Mouse (Mus musculus) mesoderm, embryonic 11.5 days (tissue): ENCODE data around the gene Ccnd3.

Experiments used
- DNase-seq: peaks from one replicate; pipeline ENCODE4 v3.0.0-alpha.2; 2012; ENCODE audit warnings: low read depth, low spot score

Gene Ccnd3

DNA sequence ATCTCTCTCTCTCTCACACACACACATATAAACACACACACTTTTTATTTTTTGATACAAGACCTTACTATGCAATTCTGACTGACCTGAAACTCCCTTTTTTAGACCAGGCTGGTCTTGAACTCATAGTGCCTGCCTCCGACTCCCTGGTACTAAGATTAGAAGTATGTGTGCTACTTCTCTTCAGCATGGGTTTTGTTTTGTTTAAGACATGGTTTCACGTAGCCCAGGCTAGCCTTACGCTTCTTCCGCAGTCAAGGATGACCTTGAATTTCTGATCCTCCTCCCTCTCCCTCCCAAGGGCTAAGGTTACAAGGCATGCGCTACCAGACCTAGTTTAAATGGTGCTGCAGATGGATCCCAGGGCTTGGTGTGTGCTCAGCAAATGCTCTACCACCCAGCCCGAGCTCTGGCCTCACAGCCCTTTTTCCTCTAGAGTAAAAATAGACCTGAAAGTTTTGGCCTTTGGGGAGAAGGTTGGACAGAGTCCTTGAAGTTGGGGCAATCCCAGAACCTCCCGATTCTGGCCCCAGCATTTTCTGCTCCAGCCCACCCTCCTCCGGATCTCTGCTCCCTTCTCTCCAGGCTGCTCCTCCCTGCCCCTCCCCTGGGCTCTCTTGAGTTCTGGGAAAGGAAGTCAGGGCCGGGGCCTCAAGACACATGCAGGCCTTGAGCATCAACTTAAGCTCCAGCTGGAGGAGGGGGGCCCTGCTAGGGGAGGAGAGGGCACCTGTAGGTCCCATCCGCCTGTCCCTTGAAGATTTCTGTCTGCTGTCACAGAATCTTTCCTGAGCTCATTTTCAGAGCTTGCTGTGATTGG lies 8.3 kb downstream of the Ccnd3 start:
- no peak for DNase-seq

DNA sequence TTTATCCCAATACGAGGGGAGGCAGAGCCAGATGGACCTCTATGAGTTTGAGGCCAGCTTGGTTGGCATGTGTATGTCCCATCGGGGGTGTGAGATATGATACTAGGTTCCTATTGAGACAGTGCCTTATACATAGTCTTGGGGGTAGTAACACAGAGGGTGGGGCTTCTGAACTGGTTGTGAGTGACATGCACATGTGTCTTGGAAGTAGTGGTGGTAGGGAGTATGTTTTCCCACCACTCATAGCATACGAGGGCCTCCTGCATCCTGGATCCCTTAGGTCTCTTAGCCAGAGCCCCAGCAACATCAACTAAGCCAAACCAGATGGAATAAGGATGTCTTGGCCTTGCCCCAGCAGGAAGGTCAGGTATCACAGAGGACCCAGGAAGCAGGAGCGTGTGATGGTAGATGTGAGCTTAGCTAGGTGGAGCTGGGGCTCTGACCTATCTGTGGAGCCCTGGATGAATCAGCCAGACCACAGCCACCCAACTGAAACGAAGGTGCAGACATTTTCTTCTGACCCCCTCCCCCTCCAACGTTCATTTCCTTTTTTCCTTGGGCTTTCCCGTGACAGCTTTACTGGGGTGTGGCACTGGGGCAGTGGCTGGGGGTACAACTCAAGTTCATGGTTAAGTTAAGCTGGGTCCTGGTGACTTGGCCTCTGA lies 10.5 kb downstream of the Ccnd3 start:
- no peak for DNase-seq

DNA sequence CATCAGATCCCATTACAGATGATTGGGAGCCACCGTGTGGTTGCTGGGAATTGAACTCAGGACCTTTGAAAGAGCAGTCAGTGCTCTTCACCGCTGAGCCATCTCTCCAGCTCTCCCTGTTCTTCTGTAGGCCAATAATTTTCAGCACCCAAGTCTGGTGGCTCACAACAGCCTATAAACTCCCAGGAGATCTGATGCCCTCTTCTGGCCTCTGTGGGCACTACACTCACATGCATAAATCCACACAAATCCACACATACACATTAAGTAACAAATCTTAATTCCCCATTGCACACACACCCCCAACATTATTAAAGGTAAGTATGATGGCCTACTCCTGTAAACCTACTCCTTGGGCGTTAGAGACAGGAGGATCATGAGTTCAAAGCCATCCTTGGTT lies 11.4 kb downstream of the Ccnd3 start:
- DNase-seq = no peak

DNA sequence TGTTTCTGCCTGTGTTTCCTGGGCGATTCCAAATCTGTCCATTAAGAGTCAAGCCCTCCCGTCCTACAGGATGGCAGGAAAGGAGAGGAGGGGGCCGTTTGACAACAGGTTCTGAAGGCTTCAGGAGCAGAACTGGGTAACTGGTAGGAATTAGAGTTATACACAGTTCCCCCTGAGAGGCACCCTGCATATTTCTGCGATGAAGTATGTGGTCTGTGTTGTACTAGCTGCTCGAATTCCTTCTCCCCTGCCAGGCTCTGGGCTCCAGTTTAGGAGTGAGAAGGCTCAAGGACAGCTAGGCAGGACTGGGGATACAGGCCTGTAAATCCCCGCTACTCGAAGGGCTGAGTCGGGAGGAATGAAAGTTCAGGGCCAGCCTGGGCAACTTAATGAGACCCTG lies 13.4 kb downstream of the Ccnd3 start:
- DNase-seq = peak; percentile 65

DNA sequence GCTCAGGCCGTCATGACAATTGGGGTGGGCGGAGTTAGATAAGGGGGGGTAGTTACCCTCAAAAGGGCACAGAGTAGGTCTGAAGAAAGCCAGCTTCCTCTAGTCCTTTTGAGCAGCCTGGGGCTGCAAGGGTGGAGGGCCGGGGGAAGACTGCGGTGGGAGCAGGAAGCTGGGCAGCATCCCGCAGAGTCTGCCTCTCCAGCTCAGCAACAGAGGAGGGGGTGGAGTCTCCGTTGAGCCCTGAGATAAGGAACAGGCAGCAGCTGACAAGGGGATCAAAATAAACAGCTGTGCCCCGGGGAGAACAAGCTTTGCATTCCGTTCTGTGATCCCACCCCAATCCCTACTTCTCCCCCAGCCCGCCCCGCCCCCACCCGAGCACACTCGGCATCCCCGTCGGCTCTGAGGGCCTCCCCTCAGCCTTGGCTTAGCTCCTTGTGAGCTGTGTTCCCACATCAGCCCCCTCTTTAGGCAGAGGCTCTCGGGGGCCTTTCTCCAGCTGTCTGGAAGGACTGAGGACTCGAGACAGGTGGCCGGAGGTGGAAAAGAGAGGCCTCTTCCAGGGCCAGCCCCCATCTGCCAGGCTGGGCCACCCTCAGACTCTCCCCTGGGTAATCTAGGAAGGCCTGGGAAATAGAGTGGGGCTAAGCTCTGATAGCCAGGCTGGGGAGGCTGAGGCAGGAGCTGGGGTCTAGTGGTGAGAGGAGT lies 16.9 kb downstream of the Ccnd3 start:
- peak; percentile 83 for DNase-seq

DNA sequence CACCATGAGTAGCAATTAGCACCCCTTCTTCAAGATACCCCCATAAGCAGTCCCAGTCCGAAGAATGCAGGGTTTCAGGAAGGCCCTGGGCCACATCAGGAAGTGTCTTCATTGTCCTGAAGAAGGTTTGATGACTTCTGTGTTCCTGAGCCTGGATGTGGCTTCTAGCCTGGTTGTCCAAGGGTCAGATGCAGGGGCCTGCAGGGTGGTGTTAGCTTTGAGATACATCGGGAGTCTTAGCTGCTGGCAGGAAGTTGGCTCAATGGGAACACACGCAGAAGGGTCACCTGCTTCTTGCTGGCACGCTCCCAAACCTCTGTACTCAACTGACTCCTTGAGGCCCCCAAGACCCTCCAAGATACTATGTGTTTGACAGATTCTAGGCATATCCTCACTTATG lies 17.7 kb downstream of the Ccnd3 start:
- DNase-seq = no peak

DNA sequence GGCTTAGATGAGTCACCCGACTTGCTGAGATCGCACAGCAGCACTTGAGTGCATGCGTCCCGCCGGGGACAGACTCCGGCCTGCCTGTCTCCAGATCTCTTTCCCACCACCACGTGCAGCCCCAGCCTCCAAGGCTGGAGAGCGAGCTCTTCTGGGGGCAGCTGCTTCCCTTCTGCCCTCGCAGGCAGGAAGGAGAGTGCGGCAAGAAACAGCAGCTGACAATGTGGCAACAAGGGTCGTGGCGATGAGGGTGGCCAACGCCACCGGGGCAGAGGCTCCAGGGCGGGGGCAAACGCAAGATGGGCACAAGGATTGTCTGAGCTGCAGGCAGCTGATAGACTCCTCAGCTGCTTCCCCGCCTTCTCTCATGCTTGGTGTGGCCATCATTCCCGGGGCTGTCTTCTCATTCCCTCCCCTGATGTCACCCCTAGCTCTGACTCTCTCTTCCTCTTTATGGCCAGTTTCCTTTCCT lies 18.4 kb downstream of the Ccnd3 start:
- DNase-seq = peak; percentile 39

DNA sequence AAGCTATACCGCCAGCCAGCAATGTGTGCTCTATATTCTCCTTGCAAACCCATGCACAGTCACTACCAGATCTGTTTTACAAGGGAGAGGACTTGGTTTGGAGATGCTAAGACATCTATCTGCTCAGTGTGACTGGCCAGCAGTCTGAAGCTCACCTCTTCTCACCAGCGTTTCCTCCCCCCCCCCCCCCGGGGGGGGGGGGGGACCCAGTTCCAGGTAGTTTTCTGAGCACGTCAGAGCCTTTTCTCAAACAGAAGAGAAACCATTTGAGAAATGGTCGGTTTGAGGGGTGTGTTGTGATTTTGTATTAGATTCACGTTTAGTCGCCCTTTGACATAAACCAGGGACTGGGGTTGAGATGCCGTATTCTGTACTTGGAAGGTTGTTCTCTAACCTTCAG lies 19.2 kb downstream of the Ccnd3 start:
- no peak for DNase-seq

DNA sequence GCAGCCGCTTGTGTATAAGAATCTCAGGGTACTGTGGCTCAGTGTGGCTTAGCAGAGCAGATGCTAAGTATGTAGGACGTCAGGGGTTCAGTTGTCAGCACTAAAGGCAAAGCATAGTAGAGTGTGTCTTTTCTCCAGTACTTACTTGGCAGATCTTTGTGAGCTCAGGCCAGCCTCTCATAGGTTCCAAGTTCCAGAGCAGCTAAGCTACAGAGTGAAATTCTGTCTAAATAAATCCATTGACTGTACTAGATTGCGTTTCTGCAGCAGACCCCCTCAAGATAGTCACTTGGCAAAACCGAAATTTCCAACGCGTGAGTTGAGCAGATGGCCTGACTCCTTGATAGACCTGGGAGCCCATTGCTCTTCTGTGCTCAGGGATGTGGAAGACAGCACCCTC lies 20.1 kb downstream of the Ccnd3 start:
- DNase-seq = no peak

DNA sequence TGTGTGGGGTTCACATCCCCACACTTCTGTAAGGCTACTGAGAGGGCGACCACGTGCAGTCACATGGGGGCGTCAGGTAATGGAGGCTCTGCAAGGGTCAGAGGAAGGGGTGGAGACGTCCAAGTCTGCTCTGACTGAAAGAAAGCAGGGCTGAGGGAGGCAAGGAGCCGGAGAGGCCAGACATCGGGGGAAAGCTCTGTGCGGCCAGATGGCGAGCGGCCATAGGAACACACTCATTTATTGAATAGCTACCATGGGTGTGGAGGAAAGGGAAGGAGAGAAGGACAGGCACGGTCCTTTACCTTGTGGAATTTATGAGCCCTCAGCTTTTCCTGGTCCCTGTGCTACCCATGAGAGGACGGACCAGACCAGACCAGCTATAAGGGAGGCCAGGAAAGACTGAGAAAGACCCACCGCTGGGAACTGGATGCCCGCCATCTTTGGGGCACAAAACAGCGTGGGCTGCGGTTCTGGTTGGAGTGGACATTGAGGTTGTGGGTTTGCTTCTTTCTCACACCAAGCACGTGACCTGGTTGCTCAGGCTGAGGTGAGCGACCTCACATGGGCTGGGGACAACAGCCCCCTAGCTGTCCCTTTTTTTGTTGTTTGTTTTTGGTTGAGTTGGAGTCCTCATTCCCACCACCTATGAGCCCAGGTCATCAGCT lies 22.1 kb downstream of the Ccnd3 start:
- no peak for DNase-seq

DNA sequence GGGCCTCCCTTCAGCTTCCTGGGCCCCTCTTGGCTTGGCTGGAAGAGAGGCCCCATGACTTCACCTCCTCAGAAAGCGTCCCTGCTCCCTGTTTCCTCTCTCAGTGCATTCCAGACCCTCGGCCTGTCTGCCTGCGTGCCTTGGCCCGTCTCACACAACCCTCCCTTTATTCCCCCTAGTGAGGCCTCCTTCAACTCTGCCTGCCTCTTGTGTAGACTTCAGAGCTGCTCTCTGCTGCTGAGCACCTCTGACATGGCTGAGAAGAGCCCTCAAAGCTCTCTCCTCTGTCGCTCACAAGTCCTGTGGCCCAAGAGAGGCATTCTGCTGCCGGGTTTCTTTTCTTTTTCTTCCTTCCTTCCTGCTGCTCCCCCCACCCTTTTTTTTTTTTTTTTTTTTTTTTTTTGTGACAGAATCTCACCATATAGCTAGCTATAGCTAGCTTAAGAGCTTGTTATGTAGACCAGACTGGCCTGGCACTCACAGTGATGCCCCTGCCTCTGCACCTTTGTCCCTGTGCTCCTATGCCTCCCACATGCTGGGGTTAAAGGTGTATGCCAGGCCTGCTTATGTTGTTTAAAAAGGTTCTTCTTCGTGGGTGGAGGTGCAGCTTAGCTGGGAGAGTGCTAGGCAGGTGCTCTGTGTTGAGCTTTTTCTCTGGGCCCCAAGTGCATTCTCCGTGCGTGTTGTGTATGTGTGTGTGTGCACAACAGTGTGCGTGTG lies 22.9 kb downstream of the Ccnd3 start:
- peak; percentile 39 for DNase-seq

DNA sequence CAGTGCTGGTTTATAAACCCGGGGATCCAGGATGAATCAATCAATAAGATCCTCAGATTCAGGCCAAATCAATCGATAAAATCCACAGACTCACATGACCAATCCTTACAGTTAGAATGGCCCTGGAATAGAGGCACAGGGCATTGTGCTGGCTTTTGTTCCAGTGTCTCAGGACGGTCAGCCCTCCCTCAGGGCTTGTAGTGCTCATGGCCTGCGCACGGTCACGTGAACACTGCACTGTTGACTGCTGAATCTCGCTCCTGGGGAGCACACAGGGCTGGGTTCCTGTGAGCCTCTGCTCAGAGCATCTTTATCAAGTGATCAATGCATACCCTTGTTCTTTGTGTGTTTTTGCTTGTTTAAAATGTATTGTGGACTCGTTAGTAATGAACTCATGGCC lies 24.1 kb downstream of the Ccnd3 start:
- no peak for DNase-seq

DNA sequence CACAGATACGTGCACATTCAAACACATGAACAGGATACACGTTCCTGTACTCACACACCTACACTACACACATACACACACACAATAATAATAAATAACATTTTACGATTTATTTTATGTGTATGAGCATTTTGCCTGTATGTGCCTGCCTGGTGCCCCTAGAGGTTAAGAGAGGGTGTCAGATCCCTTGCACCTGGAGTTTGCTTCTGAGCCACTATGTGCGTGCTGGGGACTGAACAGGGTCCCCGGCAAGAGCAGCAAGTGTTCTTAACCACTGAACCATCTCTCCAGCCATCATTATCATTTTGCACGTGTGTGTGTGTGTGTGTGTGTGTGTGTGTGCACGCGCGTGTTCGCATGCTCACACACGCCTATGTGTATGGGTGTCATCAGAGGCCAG lies 24.7 kb downstream of the Ccnd3 start:
- DNase-seq = no peak

DNA sequence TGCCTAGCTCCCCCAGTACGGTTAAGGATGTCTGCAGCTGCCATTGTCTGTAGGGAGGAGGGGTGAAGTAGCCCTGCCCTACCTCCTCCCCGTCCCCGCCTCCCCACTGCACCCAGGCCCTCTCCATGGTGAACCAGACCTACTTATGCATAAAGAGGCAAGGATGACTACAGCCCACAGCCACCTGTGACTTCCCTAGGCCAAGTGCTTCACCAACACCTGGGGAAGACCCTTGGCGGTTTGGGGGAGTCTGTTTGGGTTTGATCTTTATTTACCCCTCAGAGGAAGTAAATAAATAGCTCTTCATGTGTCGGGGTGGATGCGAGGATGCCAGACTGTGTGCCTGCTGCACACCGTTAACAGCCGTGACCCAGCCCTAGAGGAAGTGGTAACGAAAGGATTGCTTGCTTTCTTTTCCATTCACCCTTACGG lies 26.6 kb downstream of the Ccnd3 start:
- no peak for DNase-seq

DNA sequence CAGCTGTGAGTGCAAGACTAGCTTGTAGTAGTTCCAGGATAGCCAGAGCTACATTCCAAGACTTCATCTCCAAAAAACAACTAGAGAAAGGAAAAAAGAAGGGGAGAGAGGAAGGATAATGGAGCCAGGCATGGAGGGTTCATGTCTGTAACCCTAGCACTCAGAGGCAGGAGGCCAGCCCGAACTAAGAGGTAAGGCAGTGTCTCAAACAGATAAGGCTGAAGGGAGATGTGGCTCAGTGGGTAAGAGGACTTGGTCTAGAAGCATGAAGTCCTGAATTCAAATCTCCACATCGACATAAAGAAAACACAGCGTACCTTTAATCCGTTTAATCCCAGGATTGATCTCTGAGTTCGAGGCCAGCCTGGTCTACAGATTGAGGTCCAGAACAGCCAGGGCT lies 27.5 kb downstream of the Ccnd3 start:
- DNase-seq = no peak

DNA sequence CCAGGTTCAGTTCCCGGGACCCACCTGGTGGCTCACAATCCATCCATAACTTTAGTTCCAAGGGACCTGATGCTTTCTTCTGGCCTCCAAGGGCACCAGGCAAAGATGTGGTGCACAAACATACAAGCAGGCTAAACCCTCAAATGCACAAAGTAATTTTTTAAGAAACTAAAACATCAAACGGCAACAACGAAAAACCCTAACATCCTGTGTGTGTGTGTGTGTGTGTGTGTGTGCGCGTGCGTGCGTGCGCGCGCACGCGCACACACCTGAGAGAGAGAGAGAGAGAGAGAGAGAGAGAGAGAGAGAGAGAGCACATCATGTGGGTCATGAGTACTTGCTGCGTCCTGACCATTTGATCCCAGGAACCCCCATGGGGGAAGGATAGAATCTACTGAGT lies 28.8 kb downstream of the Ccnd3 start:
- DNase-seq = no peak

DNA sequence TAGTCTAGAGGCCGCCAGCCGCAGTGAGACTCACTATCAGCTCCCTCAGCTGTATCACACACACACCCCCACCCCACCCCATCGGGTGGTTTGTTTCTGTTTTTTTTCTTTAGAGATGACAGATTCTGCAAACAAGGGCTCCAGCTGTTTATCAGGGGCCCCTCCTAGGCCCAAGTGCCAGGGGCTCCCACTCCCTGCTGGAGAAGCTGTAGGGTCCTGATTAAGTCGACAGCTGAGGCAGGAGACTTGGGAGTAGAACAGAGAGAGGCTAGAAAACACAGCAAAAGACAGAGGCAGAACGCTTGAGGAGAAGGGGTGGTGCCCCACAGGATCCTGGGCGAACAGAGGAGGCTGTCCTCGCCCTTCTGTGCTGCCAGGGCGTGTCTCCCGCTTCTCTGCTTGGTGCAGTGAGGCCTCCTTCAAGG lies 31.0 kb downstream of the Ccnd3 start:
- DNase-seq = no peak

DNA sequence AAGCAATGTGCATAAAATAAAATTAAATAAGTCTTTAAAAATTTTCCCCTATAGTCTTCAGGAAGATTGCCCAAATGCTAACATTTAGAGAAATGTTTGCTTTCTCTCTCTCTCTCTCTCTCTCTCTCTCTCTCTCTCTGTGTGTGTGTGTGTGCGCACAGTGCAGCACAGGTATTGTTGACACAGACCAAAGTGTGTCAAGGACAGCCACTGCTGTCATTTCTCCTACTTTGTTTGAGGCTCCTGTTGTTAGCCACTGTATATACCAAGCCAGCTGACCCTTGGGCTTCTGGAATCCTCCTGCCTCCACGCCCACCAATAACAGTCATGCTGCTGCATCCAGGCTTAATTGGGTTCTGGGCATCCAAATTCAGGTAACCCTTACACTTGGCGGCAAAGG lies 33.2 kb downstream of the Ccnd3 start:
- no peak for DNase-seq

DNA sequence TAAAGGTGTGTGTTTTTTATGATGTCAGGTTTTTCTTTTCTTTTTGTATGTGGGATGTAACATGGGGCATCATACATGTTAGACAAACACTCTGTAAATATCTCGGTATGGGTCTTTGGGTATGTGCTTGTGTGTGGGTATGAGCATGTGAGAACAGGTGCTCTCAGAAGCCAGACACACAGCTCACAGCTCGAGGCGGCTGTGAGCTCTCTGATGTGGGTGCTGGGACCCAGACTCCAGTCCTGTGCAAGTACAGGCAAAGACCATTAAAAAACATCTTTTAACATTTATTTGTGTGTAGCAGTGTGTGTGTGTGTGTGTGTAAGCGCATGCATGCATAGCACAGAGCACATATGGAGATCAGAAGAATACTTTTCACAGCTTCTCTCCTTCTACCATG lies 34.3 kb downstream of the Ccnd3 start:
- no peak for DNase-seq

DNA sequence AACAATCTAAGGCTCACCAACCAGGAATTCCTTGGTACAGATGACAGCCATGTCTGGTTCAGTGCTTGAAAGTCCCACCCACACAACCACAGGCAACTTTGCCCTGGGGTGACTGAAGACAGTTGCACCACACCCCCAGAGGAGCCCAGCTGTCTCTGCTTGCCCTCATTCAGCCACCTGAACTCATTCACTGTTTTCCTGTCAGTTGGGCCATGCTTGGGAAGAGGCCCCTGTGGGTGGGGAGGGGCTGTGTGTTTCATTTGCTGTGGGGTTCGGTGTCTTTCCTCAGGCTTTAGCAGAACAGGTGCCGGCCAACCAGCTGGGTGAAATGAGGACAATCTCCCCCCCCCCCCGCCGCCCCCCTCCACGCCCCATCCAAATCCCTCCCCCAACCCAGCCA lies 37.2 kb downstream of the Ccnd3 start:
- no peak for DNase-seq

DNA sequence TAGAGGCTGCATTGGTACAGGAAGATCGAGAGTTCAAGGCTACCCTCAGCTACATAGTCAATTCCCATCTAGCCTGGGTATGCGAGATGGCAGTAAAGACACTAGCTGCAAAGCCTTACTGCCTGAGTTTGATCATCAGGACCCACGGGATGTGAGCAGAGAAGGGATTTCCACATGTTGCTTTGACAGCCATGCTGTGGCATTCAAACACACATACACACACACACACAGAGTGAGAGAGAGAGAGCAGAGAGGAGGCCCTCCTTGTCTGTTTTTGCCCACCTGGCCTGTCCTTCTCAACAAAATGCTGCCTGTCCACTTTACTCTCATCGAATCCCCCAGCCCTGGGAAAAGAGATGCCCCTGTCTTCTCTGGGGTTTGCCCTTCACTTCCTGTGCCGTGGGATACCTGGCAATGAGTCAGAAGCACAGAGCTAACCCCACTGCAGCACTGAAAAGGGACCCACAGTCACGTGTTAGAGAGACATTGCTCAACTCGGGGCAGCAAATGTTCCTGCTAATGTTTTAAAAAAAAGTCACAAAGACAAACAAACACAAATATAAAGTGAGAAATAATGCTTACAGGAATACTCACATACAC lies 38.3 kb downstream of the Ccnd3 start:
- DNase-seq = no peak
